Mouse (Mus musculus) gonadal fat pad, adult 2 months (tissue): ENCODE data around the gene Dennd2a. TPM values are rescaled to one million over a fixed set of nuclear protein-coding genes. Genes with fewer than 3 reads are reported as not detected.
"Not testable (repeated sequence)": the region's sequence is repeated elsewhere in the genome, so short reads cannot be mapped to it uniquely, and the experiment has no call there.

Experiments
- DNase-seq: peaks from one replicate; pipeline ENCODE4 v3.0.0-alpha.2; 2012; ENCODE audit warnings: low read depth
- polyA plus RNA-seq: library from polyadenylated mRNA; depleted of rRNA; stranded (reverse); fragments of >200 nt; gene quantifications from 2 replicates; pipeline ENCODE4 v1.2.3, GENCODE M21; 2012

Gene Dennd2a
- polyA plus RNA-seq, 1 experiment, result 12.0 TPM

DNA sequence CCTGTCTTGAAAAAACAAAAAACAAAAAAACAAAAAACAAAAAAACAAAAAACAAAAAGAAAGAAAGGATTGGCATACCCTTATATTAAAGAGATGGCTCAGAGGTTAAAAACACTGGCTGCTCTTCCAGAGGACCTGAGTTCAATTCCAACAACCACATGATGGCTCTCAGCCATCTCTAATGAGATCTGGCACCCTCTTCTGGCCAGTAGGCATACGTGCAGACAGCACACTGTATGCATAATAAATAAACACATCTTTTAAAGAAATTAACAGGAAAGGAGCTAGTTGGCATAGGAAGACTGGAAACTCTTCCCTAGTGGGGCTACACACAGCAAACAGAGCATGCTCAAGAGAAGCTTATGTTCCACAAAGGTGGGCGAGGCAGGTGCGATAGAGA, 106.6 kb downstream of the Dennd2a start:
- no peak for DNase-seq

- no peak for DNase-seq
These were observed 107.1 kb downstream of the Dennd2a start for GRCm38 (mm10) chr6:39450580-39450979.

- DNase-seq, result no peak
These were observed 110.1 kb downstream of the Dennd2a start for GRCm38 (mm10) chr6:39447429-39448185.

DNA sequence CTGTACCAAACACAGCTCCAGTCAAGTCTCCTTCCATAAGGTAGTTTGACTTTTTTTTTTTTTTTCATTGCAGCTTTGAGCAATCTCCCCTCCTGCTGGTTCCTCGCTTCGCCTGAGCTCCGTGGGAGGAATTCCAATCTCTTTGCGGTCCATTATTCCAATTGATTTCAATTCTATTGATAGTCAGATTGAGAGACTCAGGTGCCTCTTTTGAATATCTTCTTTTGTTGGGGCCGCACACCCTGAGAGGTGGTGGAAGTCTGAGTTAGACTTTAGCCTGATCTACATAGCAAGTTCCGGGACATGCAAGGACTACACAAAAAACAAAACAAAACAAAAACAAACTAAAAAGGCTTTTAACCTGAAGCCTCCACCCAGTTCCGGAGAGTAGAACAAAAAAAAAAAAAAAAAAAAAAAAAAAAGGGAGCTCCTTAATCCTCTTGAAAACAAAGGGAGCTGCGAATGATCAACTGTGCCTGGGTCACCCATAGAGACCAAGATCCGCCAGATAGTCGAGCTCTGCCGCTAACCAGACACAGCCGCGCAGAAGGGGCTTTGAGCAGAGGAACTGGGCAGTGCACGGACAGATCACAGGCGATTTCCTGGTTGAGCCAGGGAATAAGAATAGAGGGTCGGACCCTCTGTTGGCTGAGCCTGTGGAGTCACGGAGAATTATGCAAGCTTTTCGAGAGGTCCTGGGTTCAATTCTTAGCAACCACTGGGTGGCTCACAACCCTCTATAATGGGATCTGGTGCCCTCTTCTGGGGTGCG, 111.7 kb downstream of the Dennd2a start:
- DNase-seq, result no peak

GRCm38 (mm10) chr6:39442786-39443287, 114.8 kb downstream of the Dennd2a start:
- DNase-seq, result no peak

GRCm38 (mm10) chr6:39440207-39440606, 117.5 kb downstream of the Dennd2a start:
- DNase-seq, result no peak

GRCm38 (mm10) chr6:39437519-39437918, 120.1 kb downstream of the Dennd2a start:
- DNase-seq, result not testable (repeated sequence)

- DNase-seq, result no peak
These were observed 121.8 kb downstream of the Dennd2a start for GRCm38 (mm10) chr6:39435875-39436274.

GRCm38 (mm10) chr6:39434886-39435492, 122.7 kb downstream of the Dennd2a start:
- DNase-seq, result no peak

GRCm38 (mm10) chr6:39434111-39434885, 123.4 kb downstream of the Dennd2a start:
- DNase-seq, result no peak

DNA sequence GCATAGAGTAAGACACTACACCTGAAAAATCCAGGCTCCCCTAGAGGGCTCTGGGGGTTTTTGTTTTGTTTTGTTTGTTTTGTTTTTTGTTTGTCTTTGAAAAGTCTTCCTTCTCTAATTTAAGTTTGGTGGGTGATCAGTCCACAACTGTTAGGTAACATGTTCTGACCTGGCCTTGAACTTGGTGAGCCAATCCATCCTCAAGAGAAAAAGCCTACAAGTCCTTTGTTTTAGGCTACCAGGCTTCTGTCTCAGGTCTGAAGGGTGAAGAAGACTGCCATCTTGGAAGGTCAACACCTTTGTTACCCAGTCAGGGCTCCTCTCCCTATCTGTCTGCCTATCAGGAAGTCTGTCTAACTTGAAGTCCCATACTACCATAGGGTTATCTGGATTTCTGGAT, 124.0 kb downstream of the Dennd2a start:
- DNase-seq, result no peak

DNA sequence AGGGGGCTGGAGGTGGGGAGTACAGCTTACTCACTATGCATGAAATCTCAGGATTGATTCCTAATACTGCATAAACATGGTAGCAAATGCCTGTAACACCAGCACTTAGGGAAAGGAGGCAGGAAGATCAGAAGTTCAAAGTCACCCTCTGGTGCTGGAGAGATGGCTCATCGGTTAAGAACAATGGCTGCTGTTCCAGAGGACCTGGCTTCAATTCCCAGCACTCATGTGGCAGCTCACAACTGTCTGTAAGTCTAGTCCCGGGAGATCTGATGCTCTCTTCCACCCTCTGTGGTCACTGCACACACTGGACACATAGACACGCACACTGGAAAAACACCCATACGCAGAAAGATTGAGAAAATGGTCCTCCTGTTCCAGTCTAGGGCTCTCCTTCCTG, 124.5 kb downstream of the Dennd2a start:
- no peak for DNase-seq

DNA sequence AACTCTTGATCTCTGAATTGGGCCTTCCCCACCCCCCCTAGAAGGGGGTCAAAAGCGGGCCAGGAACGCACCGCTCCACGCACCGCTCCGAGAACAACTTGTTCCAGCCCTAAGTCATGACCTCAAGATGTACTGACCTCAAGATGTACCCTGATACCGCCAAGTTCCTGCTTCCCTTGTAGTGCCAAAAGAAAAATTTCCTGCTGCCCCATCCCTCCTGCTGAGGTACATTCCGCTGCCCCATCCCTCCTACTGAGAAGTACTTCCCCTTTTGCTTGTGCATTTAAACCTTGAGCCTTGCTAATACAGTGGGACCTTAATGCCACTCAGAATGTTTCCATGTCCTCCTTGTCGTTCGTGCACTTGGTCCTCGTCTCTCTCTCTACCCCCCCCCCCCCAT, 126.9 kb downstream of the Dennd2a start:
- no peak for DNase-seq

- DNase-seq, result no peak
These were observed 128.5 kb downstream of the Dennd2a start for GRCm38 (mm10) chr6:39429007-39429788.

DNA sequence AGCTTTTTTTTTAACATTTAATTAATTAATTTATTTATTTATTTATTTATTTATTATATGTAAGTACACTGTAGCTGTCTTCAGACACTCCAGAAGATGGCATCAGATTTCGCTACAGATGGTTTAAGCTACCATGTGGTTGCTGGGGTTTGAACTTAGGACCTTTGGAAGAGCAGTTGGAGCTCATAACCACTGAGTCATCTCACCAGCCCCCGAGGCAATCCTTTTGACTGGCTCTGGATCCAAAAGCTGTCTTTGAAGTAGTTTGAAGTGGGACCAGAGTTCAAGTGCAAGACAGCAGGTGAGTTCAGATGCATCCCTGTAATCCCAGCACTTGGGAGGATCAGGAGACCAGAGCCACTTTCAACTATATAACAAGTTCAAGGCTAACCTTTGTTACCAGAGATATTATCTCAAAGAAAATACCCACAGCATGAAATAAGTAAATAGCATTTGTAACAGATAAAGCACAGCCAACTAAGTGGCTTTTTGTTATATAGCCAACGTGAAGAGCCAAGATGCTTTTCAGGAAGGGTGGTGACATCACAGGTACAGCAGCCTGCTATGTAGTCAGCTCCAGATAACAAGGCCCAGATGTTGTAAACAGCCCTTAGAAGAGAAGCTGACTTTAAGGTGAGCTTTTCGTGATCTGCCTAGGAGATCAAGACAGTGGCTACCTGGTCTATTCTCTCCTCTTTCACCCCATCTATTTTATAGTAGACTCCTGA, 130.2 kb downstream of the Dennd2a start:
- DNase-seq, result no peak

DNA sequence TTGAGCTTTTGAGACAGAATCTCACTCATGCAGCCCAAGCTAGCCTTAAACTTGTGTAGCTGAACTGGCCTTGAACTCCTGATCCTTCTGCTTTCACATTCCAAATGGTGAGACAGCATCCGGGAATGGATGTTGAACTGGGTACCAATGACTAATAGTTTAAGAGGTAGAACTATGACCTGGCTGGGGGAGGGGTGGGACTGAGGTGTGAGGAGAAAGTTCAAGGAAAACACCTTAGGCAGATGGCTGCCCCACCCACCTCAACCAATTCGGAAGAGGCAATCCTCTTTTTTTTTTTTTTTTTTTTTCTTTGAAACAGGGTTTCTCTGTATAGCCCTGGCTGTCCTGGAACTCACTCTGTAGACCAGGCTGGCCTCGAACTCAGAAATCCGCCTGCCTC, 130.9 kb downstream of the Dennd2a start:
- DNase-seq, result no peak

- DNase-seq, result no peak
These were observed 132.5 kb downstream of the Dennd2a start for GRCm38 (mm10) chr6:39425181-39425580.

DNA sequence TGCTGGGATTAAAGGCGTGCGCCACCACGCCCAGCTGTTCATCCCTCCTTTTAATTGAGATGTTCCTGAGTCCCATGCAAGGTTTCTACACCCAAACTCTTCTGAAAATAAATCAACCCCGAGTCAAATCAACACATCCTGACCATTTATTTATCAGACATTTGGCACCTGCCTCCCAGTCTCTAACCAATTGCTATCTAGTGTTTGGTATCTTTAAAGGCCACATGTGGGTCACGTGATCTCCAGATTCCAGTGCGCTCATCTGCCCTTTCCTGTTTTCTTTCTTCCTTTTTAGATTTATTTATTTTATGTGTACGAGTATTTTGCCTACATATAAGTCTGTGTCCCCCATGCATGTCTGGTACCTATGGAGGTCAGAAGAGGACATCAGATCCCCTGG, 134.0 kb downstream of the Dennd2a start:
- DNase-seq, result no peak

GRCm38 (mm10) chr6:39423130-39423551, 134.5 kb downstream of the Dennd2a start:
- DNase-seq, result no peak

- DNase-seq, result no peak
These were observed 136.8 kb downstream of the Dennd2a start for GRCm38 (mm10) chr6:39420867-39421266.
